Mouse (Mus musculus): ENCODE results near the gene Gm20708. TPM values are rescaled to one million over a fixed set of nuclear protein-coding genes. Genes with fewer than 3 reads are reported as not detected.

Gm20708 gene
- polyA plus RNA-seq, 1 experiment: 0.35 TPM

GRCm38 (mm10) chr11:117878892-117879291, 69.4 kb downstream of the Gm20708 start:
- no peaks in the 10 kb centered on the region for H3K36me3 ChIP-seq (ENCODE audit: control insufficient read depth, insufficient read depth)
- H3K4me3 ChIP-seq: no peak overlapping the region
- TF ChIP-seq POLR2AphosphoS2 (IDR thresholded peaks at IDR 0.05; ENCODE audit: insufficient read length, low read depth) (no peak), MAX (IDR thresholded peaks at IDR 0.05; ENCODE audit: low read depth) (no peak), REST (IDR thresholded peaks at IDR 0.05; ENCODE audit: insufficient read depth, insufficient read length) (no peak), TCF12 (IDR thresholded peaks at IDR 0.05; ENCODE audit: insufficient read depth, poor library complexity, severe bottlenecking) (no peak), MYOG (IDR thresholded peaks at IDR 0.05; ENCODE audit: control insufficient read depth in 1 of 3, insufficient read depth in 1 of 3, insufficient read length in 2 of 3, low read depth in 2 of 3) (no peak), TCF3 (IDR thresholded peaks at IDR 0.05; ENCODE audit: insufficient read length, low read depth) (no peak)
- no peak overlapping the region for H3ac ChIP-seq (ENCODE audit: control insufficient read depth, insufficient read length)
- no peaks in the 10 kb centered on the region for H3K27me3 ChIP-seq (ENCODE audit: control insufficient read depth, insufficient read depth, insufficient read length)
- no peak overlapping the region for H3K4me2 ChIP-seq (ENCODE audit: low read depth)
- no peaks in the 10 kb centered on the region for H3K79me2 ChIP-seq (ENCODE audit: control insufficient read depth, insufficient read depth)

GRCm38 (mm10) chr11:117879676-117880075, 70.2 kb downstream of the Gm20708 start:
- Histone ChIP-seq H3K79me2 (ENCODE audit: control insufficient read depth, insufficient read depth) (no peaks in the 10 kb centered on the region), H3K4me2 (ENCODE audit: low read depth) (no peak overlapping the region), H3K36me3 (ENCODE audit: control insufficient read depth, insufficient read depth) (no peaks in the 10 kb centered on the region), H3K27me3 (ENCODE audit: control insufficient read depth, insufficient read depth, insufficient read length) (no peaks in the 10 kb centered on the region), H3ac (ENCODE audit: control insufficient read depth, insufficient read length) (no peak overlapping the region), H3K4me3 (no peak overlapping the region)
- TF ChIP-seq E2F4 (IDR thresholded peaks at IDR 0.05; ENCODE audit: insufficient read depth): no peak
- TF ChIP-seq POLR2A (IDR thresholded peaks at IDR 0.05; ENCODE audit: insufficient read length, low read depth): no peak
- TF ChIP-seq POLR2AphosphoS2 (IDR thresholded peaks at IDR 0.05; ENCODE audit: insufficient read length, low read depth): no peak
- no peak for TF ChIP-seq REST (IDR thresholded peaks at IDR 0.05; ENCODE audit: insufficient read depth, insufficient read length)
- no peak for TF ChIP-seq MYOG (IDR thresholded peaks at IDR 0.05; ENCODE audit: control insufficient read depth in 1 of 3, insufficient read depth in 1 of 3, insufficient read length in 2 of 3, low read depth in 2 of 3)
- no peak for TF ChIP-seq TCF12 (IDR thresholded peaks at IDR 0.05; ENCODE audit: insufficient read depth, poor library complexity, severe bottlenecking)
- no peak for TF ChIP-seq SRF (IDR thresholded peaks at IDR 0.05; ENCODE audit: control insufficient read depth, insufficient read length, low read depth)

GRCm38 (mm10) chr11:117880336-117880976, 71.0 kb downstream of the Gm20708 start:
- Histone ChIP-seq H3K4me2 (ENCODE audit: low read depth) (no peak overlapping the region), H3K79me2 (ENCODE audit: control insufficient read depth, insufficient read depth) (no peaks in the 10 kb centered on the region), H3K4me3 (no peak overlapping the region), H3K36me3 (ENCODE audit: control insufficient read depth, insufficient read depth) (no peaks in the 10 kb centered on the region), H3ac (ENCODE audit: control insufficient read depth, insufficient read length) (no peak overlapping the region), H3K27me3 (ENCODE audit: control insufficient read depth, insufficient read depth, insufficient read length) (no peaks in the 10 kb centered on the region)
- TF ChIP-seq MAX (IDR thresholded peaks at IDR 0.05; ENCODE audit: low read depth) (no peak), USF1 (IDR thresholded peaks at IDR 0.05; ENCODE audit: low read depth) (no peak), MYOD1 (IDR thresholded peaks at IDR 0.05; ENCODE audit: control insufficient read depth in 1 of 3, insufficient read length in 2 of 3, low read depth in 2 of 3) (peak in 2 of 3 experiments; percentile 13 to 64), E2F4 (IDR thresholded peaks at IDR 0.05; ENCODE audit: insufficient read depth) (no peak), MYOG (IDR thresholded peaks at IDR 0.05; ENCODE audit: control insufficient read depth in 1 of 3, insufficient read depth in 1 of 3, insufficient read length in 2 of 3, low read depth in 2 of 3) (peak in 1 of 3 experiments; percentile 13), CEBPB (IDR thresholded peaks at IDR 0.05; ENCODE audit: insufficient read depth, poor library complexity, severe bottlenecking) (no peak)

- no peak for TF ChIP-seq MYOG (IDR thresholded peaks at IDR 0.05; ENCODE audit: control insufficient read depth in 1 of 3, insufficient read depth in 1 of 3, insufficient read length in 2 of 3, low read depth in 2 of 3)
- peak; percentile 44 for TF ChIP-seq USF1 (IDR thresholded peaks at IDR 0.05; ENCODE audit: low read depth)
- no peaks in the 10 kb centered on the region for H3K79me2 ChIP-seq (ENCODE audit: control insufficient read depth, insufficient read depth)
- no peaks in the 10 kb centered on the region for H3K36me3 ChIP-seq (ENCODE audit: control insufficient read depth, insufficient read depth)
- H3K27me3 ChIP-seq (ENCODE audit: control insufficient read depth, insufficient read depth, insufficient read length): no peaks in the 10 kb centered on the region
- H3K4me2 ChIP-seq (ENCODE audit: low read depth): no peak overlapping the region
- no peak overlapping the region for H3ac ChIP-seq (ENCODE audit: control insufficient read depth, insufficient read length)
- H3K4me3 ChIP-seq: no peak overlapping the region
Observed at GRCm38 (mm10) chr11:117880977-117881358, 71.5 kb downstream of the Gm20708 start.

GRCm38 (mm10) chr11:117881787-117882186, 72.3 kb downstream of the Gm20708 start:
- Histone ChIP-seq H3K4me2 (ENCODE audit: low read depth) (no peak overlapping the region), H3ac (ENCODE audit: control insufficient read depth, insufficient read length) (no peak overlapping the region)

More at GRCm38 (mm10) chr11:117881787-117882186, 72.3 kb downstream of the Gm20708 start:
- Histone ChIP-seq H3K4me3 (no peak overlapping the region), H3K36me3 (ENCODE audit: control insufficient read depth, insufficient read depth) (no peaks in the 10 kb centered on the region), H3K27me3 (ENCODE audit: control insufficient read depth, insufficient read depth, insufficient read length) (no peaks in the 10 kb centered on the region), H3K79me2 (ENCODE audit: control insufficient read depth, insufficient read depth) (no peaks in the 10 kb centered on the region)
- no peak for TF ChIP-seq CEBPB (IDR thresholded peaks at IDR 0.05; ENCODE audit: insufficient read depth, poor library complexity, severe bottlenecking)
- TF ChIP-seq TCF3 (IDR thresholded peaks at IDR 0.05; ENCODE audit: insufficient read length, low read depth): no peak
- no peak for TF ChIP-seq MYOG (IDR thresholded peaks at IDR 0.05; ENCODE audit: control insufficient read depth in 1 of 3, insufficient read depth in 1 of 3, insufficient read length in 2 of 3, low read depth in 2 of 3)
- no peak for TF ChIP-seq REST (IDR thresholded peaks at IDR 0.05; ENCODE audit: insufficient read depth, insufficient read length)
- TF ChIP-seq USF1 (IDR thresholded peaks at IDR 0.05; ENCODE audit: low read depth): no peak
- TF ChIP-seq MYOD1 (IDR thresholded peaks at IDR 0.05; ENCODE audit: control insufficient read depth in 1 of 3, insufficient read length in 2 of 3, low read depth in 2 of 3): no peak
- no peak for TF ChIP-seq POLR2AphosphoS2 (IDR thresholded peaks at IDR 0.05; ENCODE audit: insufficient read length, low read depth)
- TF ChIP-seq E2F4 (IDR thresholded peaks at IDR 0.05; ENCODE audit: insufficient read depth): no peak
- TF ChIP-seq POLR2A (IDR thresholded peaks at IDR 0.05; ENCODE audit: insufficient read length, low read depth): no peak
- no peak for TF ChIP-seq SRF (IDR thresholded peaks at IDR 0.05; ENCODE audit: control insufficient read depth, insufficient read length, low read depth)
- TF ChIP-seq MAX (IDR thresholded peaks at IDR 0.05; ENCODE audit: low read depth): no peak
- TF ChIP-seq TCF12 (IDR thresholded peaks at IDR 0.05; ENCODE audit: insufficient read depth, poor library complexity, severe bottlenecking): no peak
